Mouse (Mus musculus): ENCODE measurements at regions not wholly inside any gene's neighbourhood (a gene's known extent, or its start where the extent isn't known, plus 50 kb on each side); places are given as distances from the start of the nearest gene placed in this dataset.

GRCm38 (mm10) chr17:88248625-88249024, 183.5 kb upstream of the Fbxo11 start:
- Histone ChIP-seq H3K4me3 (no peak overlapping the region), H3K27ac (no peak overlapping the region)
- intact Hi-C loops (cut with DNase I) = no loop called here
- no peak for TF ChIP-seq CTCF (IDR thresholded peaks at IDR 0.05)
- no peak for DNase-seq

- Histone ChIP-seq H3K27ac (peak overlapping the region; percentile 65), H3K4me3 (peak overlapping the region; percentile 62)
- intact Hi-C loops (cut with DNase I) = loop anchor here (1.0 to 10.0 kb wide), 3 partner anchors 227 to 393 kb away; no protein-coding TSS in a partner anchor
- peak; percentile 90 for TF ChIP-seq CTCF (IDR thresholded peaks at IDR 0.05)
- DNase-seq = peak; percentile 68
Observed at GRCm38 (mm10) chr17:88251949-88252521, 186.9 kb upstream of the Fbxo11 start.

- DNase-seq = peak; percentile 91
- peak overlapping the region; percentile 99 for H3K27ac ChIP-seq
- peak; percentile 80 for TF ChIP-seq CTCF (IDR thresholded peaks at IDR 0.05)
- intact Hi-C loops (cut with DNase I) = loop anchor here (2.0 to 10.0 kb wide), 6 partner anchors 49 to 389 kb away; partner anchors contain the start of genes Fbxo11 and Foxn2
- peak overlapping the region; percentile 89 for H3K4me3 ChIP-seq
Observed at GRCm38 (mm10) chr17:88255744-88256598, 184.5 kb upstream of the Foxn2 start.

- intact Hi-C loops (cut with DNase I) = loop anchor here (5.0 to 10.0 kb wide), 4 partner anchors 80 to 388 kb away; partner anchors contain the start of gene Foxn2
- peak overlapping the region; percentile 89 for H3K4me3 ChIP-seq
- DNase-seq = peak; percentile 81
- H3K27ac ChIP-seq = peak overlapping the region; percentile 99
- peak; percentile 66 for TF ChIP-seq CTCF (IDR thresholded peaks at IDR 0.05)
Observed at GRCm38 (mm10) chr17:88256599-88257544, 183.6 kb upstream of the Foxn2 start.

GRCm38 (mm10) chr17:88258361-88258796, 182.1 kb upstream of the Foxn2 start:
- TF ChIP-seq CTCF (IDR thresholded peaks at IDR 0.05) = peak; percentile 32; the same call in 1 of the 2 replicates
- peak overlapping the region; percentile 13; the same call in 1 of the 2 replicates for H3K4me3 ChIP-seq
- DNase-seq = peak; percentile 52
- peak overlapping the region; percentile 99 for H3K27ac ChIP-seq
- intact Hi-C loops (cut with DNase I) = loop anchor here (5.0 to 10.0 kb wide), 4 partner anchors 79 to 386 kb away; partner anchors contain the start of gene Foxn2

- no peak overlapping the region for H3K4me3 ChIP-seq
- no peak for TF ChIP-seq CTCF (IDR thresholded peaks at IDR 0.05)
- peak overlapping the region; percentile 54; the same call in 1 of the 2 replicates for H3K27ac ChIP-seq
- peak; percentile 43 for DNase-seq
- intact Hi-C loops (cut with DNase I) = no loop called here
Observed at GRCm38 (mm10) chr17:88260176-88260575, 180.3 kb upstream of the Foxn2 start.

- intact Hi-C loops (cut with DNase I) = no loop called here
- no peak for DNase-seq
- TF ChIP-seq CTCF (IDR thresholded peaks at IDR 0.05) = no peak
- Histone ChIP-seq H3K4me3 (no peak overlapping the region), H3K27ac (peak overlapping the region; percentile 54)
Observed at GRCm38 (mm10) chr17:88260826-88261225, 179.7 kb upstream of the Foxn2 start.

- DNase-seq = no peak
- Histone ChIP-seq H3K27ac (0 out of 2 replicates have a peak overlapping the region, but pooled peaks have one; percentile 8), H3K4me3 (no peak overlapping the region)
- intact Hi-C loops (cut with DNase I) = no loop called here
- TF ChIP-seq CTCF (IDR thresholded peaks at IDR 0.05) = no peak
Observed at GRCm38 (mm10) chr17:88261556-88261955, 179.0 kb upstream of the Foxn2 start.

- DNase-seq = no peak
- peak overlapping the region; percentile 17; the same call in 1 of the 2 replicates for H3K4me3 ChIP-seq
- TF ChIP-seq CTCF (IDR thresholded peaks at IDR 0.05) = no peak
- intact Hi-C loops (cut with DNase I) = no loop called here
- peak overlapping the region; percentile 74 for H3K27ac ChIP-seq
Observed at GRCm38 (mm10) chr17:88262326-88263187, 178.0 kb upstream of the Foxn2 start.

- no peak for TF ChIP-seq CTCF (IDR thresholded peaks at IDR 0.05)
- DNase-seq = no peak
- H3K27ac ChIP-seq = no peak overlapping the region
- no peak overlapping the region for H3K4me3 ChIP-seq
- intact Hi-C loops (cut with DNase I) = no loop called here
Observed at GRCm38 (mm10) chr17:88265291-88265690, 175.2 kb upstream of the Foxn2 start.

GRCm38 (mm10) chr17:88268216-88268615, 172.3 kb upstream of the Foxn2 start:
- Histone ChIP-seq H3K4me3 (no peak overlapping the region), H3K27ac (no peak overlapping the region)
- TF ChIP-seq CTCF (IDR thresholded peaks at IDR 0.05) = no peak
- DNase-seq = no peak
- intact Hi-C loops (cut with DNase I) = no loop called here

Data from gastrocnemius, adult 2 months (tissue).